Mouse (Mus musculus) midbrain, postnatal 0 days (tissue): ENCODE data around the gene Stap2. TPM values are rescaled to one million over a fixed set of nuclear protein-coding genes. Genes with fewer than 3 reads are reported as not detected.

Experiments
- ATAC-seq: fragments of 200-750 bp; cut with Nextera tagmentation; 2 replicates; pipeline ENCODE4 v1.8.0; 2017; ENCODE audit warnings: moderate number of reproducible peaks, mild to moderate bottlenecking, moderate TSS enrichment, moderate library complexity; ENCODE audit not compliant: low FRiP score
- DNase-seq: peaks from one replicate; pipeline ENCODE4 v3.0.0-alpha.2; 2015; ENCODE audit warnings: low spot score
- H3K27ac ChIP-seq: fragments of 300-500 bp; sonication (generic); 2 replicates; pipeline ENCODE4 v1.5.1; 2014; ENCODE audit warnings: low read depth, mild to moderate bottlenecking, low read length, mixed read lengths
- H3K27me3 ChIP-seq: fragments of 300-500 bp; sonication (generic); 2 replicates; pipeline ENCODE4 v1.6.1; 2014; ENCODE audit warnings: low read length, control low read depth, mixed read lengths; ENCODE audit not compliant: insufficient read depth
- H3K36me3 ChIP-seq: fragments of 300-500 bp; sonication (generic); 2 replicates; pipeline ENCODE4 v1.6.1; 2014; ENCODE audit warnings: low read length, control low read depth, mixed read lengths; ENCODE audit not compliant: insufficient read depth
- H3K4me1 ChIP-seq: fragments of 300-500 bp; sonication (generic); 2 replicates; pipeline ENCODE4 v1.6.1; 2014; ENCODE audit warnings: mild to moderate bottlenecking, control low read depth, antibody characterized with exemption, low read length, mixed read lengths; ENCODE audit not compliant: insufficient read depth
- H3K4me2 ChIP-seq: fragments of 300-500 bp; sonication (generic); 2 replicates; pipeline ENCODE4 v1.6.1; 2014; ENCODE audit warnings: low read depth, mild to moderate bottlenecking, low read length, mixed read lengths; ENCODE audit not compliant: poor library complexity, severe bottlenecking
- H3K4me3 ChIP-seq: fragments of 300-500 bp; sonication (generic); 2 replicates; pipeline ENCODE4 v1.5.1; 2014; ENCODE audit warnings: low read depth, mild to moderate bottlenecking, low read length, moderate library complexity
- H3K9ac ChIP-seq: fragments of 300-500 bp; sonication (generic); replicated peaks from 2 replicates; pipeline ENCODE4 v1.6.1; 2014; ENCODE audit warnings: mild to moderate bottlenecking, low read length, moderate library complexity, mixed read lengths; ENCODE audit not compliant: poor library complexity, severe bottlenecking
- H3K9me3 ChIP-seq: fragments of 300-500 bp; sonication (generic); 2 replicates; pipeline ENCODE4 v1.6.1; 2016; ENCODE audit warnings: low read length, control low read depth
- CTCF ChIP-seq: IDR thresholded peaks from 2 replicates; pipeline ENCODE4 v1.5.1; 2016; ENCODE audit warnings: antibody characterized with exemption, mild to moderate bottlenecking
- WGBS: fragments of 180-500 bp; shearing (Covaris S2); extraction: QIAGEN DNeasy Blood & Tissue Kit; methylation state at CpG from one replicate; pipeline ENCODE4 v1.1.7; 2014; 5-methylcytosine and 5-hydroxymethylcytosine counted together
- polyA plus RNA-seq: library from polyadenylated mRNA; unstranded; fragments of >200 nt; fragmentation: Nextera tagmentation; extraction: Ambion mirVana; gene quantifications from 2 replicates; pipeline ENCODE4 v1.2.1, GENCODE M21; 2015
- total RNA-seq: library from RNA; depleted of rRNA; stranded (reverse); fragments of >200 nt; gene quantifications from 2 replicates; pipeline ENCODE4 v1.2.3, GENCODE M21; 2014

Stap2 gene
- total and polyA plus RNA-seq, 2 experiments from 2014 or later, result 2.4 to 4.3 TPM

DNA sequence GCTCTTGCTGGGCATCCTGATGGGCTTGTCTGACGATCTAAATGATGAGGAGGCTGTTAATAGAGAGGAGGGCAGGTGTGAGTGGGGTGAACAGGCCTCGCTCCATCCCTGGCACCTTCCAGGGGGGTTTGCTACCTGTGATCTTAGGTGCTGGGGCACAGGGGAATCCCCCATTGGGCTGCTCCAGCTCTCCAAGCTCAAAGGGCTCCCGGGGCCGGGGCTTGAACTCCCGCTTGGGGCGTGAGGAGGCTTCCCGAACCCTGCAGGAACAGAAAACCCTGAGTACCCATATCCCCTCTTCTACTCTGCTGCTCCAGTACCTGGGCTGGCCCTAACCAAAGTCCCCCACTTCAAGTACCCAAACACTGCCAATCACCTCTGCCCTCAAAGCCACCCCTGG, 12.5 kb upstream of the Stap2 start:
- whole genome bisulfite sequencing, result 92% methylated on average over 7 of the region's 7 CpGs

DNA sequence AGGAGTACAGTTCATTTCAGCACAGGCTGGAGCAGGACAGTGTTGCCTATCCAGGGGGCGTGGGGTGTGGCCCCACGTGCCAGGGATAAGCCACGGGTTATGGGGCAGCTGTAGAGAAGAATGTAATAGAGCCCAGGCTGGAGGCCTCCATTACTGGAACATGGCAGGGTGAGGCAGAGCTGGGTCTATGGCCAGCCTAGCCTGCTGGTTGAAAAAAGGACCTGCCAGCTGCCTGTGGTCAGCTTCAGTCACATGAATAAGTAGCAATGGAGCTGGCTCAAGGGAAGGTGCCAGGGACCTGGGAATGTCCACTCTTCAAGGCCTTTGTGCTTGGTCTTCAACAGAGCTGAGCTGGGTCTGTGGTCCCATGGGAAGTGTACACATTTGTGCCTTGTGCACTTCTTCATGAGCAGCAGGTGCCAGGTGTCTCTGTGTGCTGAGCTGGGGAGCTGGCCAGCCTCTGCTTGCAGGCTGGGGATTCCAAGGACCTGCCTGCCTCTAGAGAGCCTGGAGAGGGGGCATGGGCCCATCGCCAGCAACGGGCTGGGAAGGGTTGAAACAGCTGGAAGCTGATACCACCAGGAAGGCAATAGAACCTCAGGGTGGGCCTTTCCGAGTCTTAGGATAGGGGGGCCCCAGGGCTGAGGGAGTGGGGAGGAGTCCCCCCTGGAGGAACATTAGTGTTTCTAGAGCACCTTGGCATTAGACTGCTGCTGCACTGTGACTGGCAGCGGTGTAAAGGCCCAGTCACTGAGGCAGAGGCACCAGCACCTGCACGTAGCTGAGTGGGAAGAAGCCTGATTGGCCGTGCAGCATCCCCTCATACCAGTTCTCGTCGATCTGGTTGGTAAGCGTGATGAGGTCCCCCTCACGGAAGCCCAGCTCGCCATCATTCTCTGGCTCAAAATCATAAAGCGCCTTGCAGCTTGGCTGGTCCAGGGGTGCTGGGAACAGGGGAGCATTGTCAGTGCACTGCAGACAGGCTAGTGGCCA, 11.7 kb upstream of the Stap2 start:
- ATAC-seq (0 out of 2 replicates have a peak, but pooled peaks have one; percentile 1), DNase-seq (no peak)
- Histone ChIP-seq H3K36me3 (peaks cover 54% of the 10 kb centered on the region), H3K4me3 (no peak overlapping the region), H3K4me1 (no peaks in the 10 kb centered on the region), H3K4me2 (no peak overlapping the region), H3K27ac (no peak overlapping the region), H3K9ac (no peak overlapping the region), H3K27me3 (no peaks in the 10 kb centered on the region), H3K9me3 (no peaks in the 10 kb centered on the region)
- WGBS, result 82% methylated on average over 15 of the region's 15 CpGs
- TF ChIP-seq CTCF, result no peak

More for the DNA sequence above, 12.5 kb upstream of the Stap2 start:
- H3K27me3 ChIP-seq, result no peaks in the 10 kb centered on the region
- TF ChIP-seq CTCF, result no peak
- peak overlapping the region; percentile 14; the same call in 1 of the 2 replicates for H3K27ac ChIP-seq
- 0 out of 2 replicates have a peak, but pooled peaks cover 3% of the 10 kb centered on the region for H3K4me1 ChIP-seq
- H3K4me3 ChIP-seq, result no peak overlapping the region
- H3K9me3 ChIP-seq, result no peaks in the 10 kb centered on the region
- no peak for DNase-seq
- H3K36me3 ChIP-seq, result peaks cover 50% of the 10 kb centered on the region
- 0 out of 2 replicates have a peak, but pooled peaks have one; percentile 3 for ATAC-seq
- H3K9ac ChIP-seq, result no peak overlapping the region
- no peak overlapping the region for H3K4me2 ChIP-seq

GRCm38 (mm10) chr17:56016382-56016781, 11.0 kb upstream of the Stap2 start:
- DNase-seq (no peak), ATAC-seq (no peak)
- Histone ChIP-seq H3K4me3 (no peak overlapping the region), H3K27me3 (no peaks in the 10 kb centered on the region), H3K9ac (no peak overlapping the region), H3K36me3 (peaks cover 60% of the 10 kb centered on the region), H3K4me1 (no peaks in the 10 kb centered on the region), H3K4me2 (no peak overlapping the region), H3K27ac (no peak overlapping the region), H3K9me3 (no peaks in the 10 kb centered on the region)
- WGBS, result 89% methylated on average over 8 of the region's 8 CpGs
- no peak for TF ChIP-seq CTCF

- DNase-seq (no peak), ATAC-seq (no peak)
- Histone ChIP-seq H3K4me1 (peaks cover 6% of the 10 kb centered on the region), H3K27ac (no peak overlapping the region), H3K4me2 (no peak overlapping the region), H3K36me3 (peaks cover 61% of the 10 kb centered on the region), H3K9me3 (no peaks in the 10 kb centered on the region), H3K9ac (no peak overlapping the region), H3K27me3 (no peaks in the 10 kb centered on the region), H3K4me3 (no peak overlapping the region)
- 93% methylated on average over 9 of the region's 9 CpGs for WGBS
- no peak for TF ChIP-seq CTCF
Observed at GRCm38 (mm10) chr17:56015293-56015692, 9.9 kb upstream of the Stap2 start.

DNA sequence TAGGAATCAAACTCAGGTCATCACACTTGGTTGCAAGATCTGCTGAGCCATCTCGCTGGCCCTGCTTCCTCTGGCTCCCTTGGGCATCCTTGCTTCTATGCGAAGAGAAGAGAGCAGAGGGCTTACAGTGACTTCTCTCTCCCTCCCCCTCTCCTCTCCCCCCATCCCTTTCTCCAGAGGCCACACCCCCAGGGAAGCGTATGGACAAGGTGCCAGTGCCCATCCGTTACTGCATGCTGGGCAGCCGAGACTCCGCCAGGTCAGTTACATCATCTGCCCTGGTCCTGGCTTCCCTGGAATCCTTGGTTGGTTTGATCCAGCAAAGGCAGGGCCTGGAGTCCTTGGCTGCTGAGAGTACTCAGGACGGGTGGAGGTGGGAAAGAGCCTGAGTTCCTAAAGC, 6.1 kb upstream of the Stap2 start:
- H3K27ac ChIP-seq, result no peak overlapping the region
- no peak overlapping the region for H3K4me2 ChIP-seq
- no peak for TF ChIP-seq CTCF
- H3K9me3 ChIP-seq, result no peaks in the 10 kb centered on the region
- DNase-seq (no peak), ATAC-seq (no peak)
- 85% methylated on average over 7 of the region's 7 CpGs for WGBS
- peaks cover 11% of the 10 kb centered on the region for H3K4me1 ChIP-seq
- no peak overlapping the region for H3K9ac ChIP-seq
- H3K4me3 ChIP-seq, result no peak overlapping the region
- H3K27me3 ChIP-seq, result no peaks in the 10 kb centered on the region
- H3K36me3 ChIP-seq, result peaks cover 32% of the 10 kb centered on the region

GRCm38 (mm10) chr17:56010681-56011080, 5.3 kb upstream of the Stap2 start:
- Histone ChIP-seq H3K9me3 (no peaks in the 10 kb centered on the region), H3K9ac (peak overlapping the region; percentile 72), H3K27me3 (no peaks in the 10 kb centered on the region), H3K4me1 (peaks cover 11% of the 10 kb centered on the region), H3K4me3 (peak overlapping the region; percentile 66), H3K36me3 (peaks cover 24% of the 10 kb centered on the region), H3K27ac (no peak overlapping the region), H3K4me2 (peak overlapping the region; percentile 96)
- WGBS, result 6% methylated on average over 9 of the region's 9 CpGs
- TF ChIP-seq CTCF, result peak; percentile 91
- ATAC-seq (no peak), DNase-seq (peak; percentile 42)
